Mouse (Mus musculus) midbrain, embryonic 11.5 days (tissue): ENCODE measurements around the gene Cdk5r1. TPM values are rescaled to one million over a fixed set of nuclear protein-coding genes. Genes with fewer than 3 reads are reported as not detected.

Experiments
- ATAC-seq: fragments of 200-750 bp; cut with Nextera tagmentation; 2 replicates; pipeline ENCODE4 v1.8.0; 2017; ENCODE audit warnings: moderate TSS enrichment, moderate library complexity; ENCODE audit not compliant: low FRiP score
- DNase-seq: peaks from one replicate; pipeline ENCODE4 v3.0.0; 2015; ENCODE audit warnings: low spot score; ENCODE audit errors: missing footprints
- H3K27ac ChIP-seq: fragments of 300-500 bp; sonication (generic); 2 replicates; pipeline ENCODE4 v1.5.1; 2014; ENCODE audit warnings: low read depth, low read length
- H3K27me3 ChIP-seq: fragments of 300-500 bp; sonication (generic); 2 replicates; pipeline ENCODE4 v1.6.1; 2014; ENCODE audit warnings: mild to moderate bottlenecking, low read length, moderate library complexity, mixed read lengths; ENCODE audit not compliant: control insufficient read depth, insufficient read depth
- H3K36me3 ChIP-seq: fragments of 300-500 bp; sonication (generic); 2 replicates; pipeline ENCODE4 v1.6.1; 2014; ENCODE audit warnings: mild to moderate bottlenecking, low read length, moderate library complexity, mixed read lengths; ENCODE audit not compliant: control insufficient read depth, insufficient read depth
- H3K4me1 ChIP-seq: fragments of 300-500 bp; sonication (generic); 2 replicates; pipeline ENCODE4 v1.6.1; 2014; ENCODE audit warnings: low read length; ENCODE audit not compliant: control insufficient read depth, insufficient read depth
- H3K4me2 ChIP-seq: fragments of 300-500 bp; sonication (generic); 2 replicates; pipeline ENCODE4 v1.6.1; 2014; ENCODE audit warnings: mild to moderate bottlenecking, moderate library complexity
- H3K4me3 ChIP-seq: fragments of 300-500 bp; sonication (generic); 2 replicates; pipeline ENCODE4 v1.5.1; 2014; ENCODE audit warnings: low read depth, low read length
- H3K9ac ChIP-seq: fragments of 300-500 bp; sonication (generic); 2 replicates; pipeline ENCODE4 v1.6.1; 2014; ENCODE audit warnings: low read length
- H3K9me3 ChIP-seq: fragments of 300-500 bp; sonication (generic); 2 replicates; pipeline ENCODE4 v1.6.1; 2016; ENCODE audit warnings: low read length; ENCODE audit not compliant: control insufficient read depth
- WGBS: fragments of 180-500 bp; shearing (Covaris S2); extraction: QIAGEN DNeasy Blood & Tissue Kit; methylation state at CpG from one replicate; pipeline ENCODE4 v1.1.7; 2014; 5-methylcytosine and 5-hydroxymethylcytosine counted together
- polyA plus RNA-seq: library from polyadenylated mRNA; unstranded; fragments of >200 nt; fragmentation: Nextera tagmentation; extraction: Ambion mirVana; gene quantifications from 2 replicates; pipeline ENCODE4 v1.2.1, GENCODE M21; 2014

Cdk5r1 gene
- polyA plus RNA-seq, 1 experiment from 2014 or later, result 16.3 TPM

GRCm38 (mm10) chr11:80507791-80508190, 31.0 kb downstream of the Cdk5r1 start:
- Histone ChIP-seq H3K9me3 (no peaks in the 10 kb centered on the region), H3K9ac (no peak overlapping the region), H3K36me3 (no peaks in the 10 kb centered on the region), H3K27ac (no peak overlapping the region), H3K4me3 (no peak overlapping the region), H3K27me3 (no peaks in the 10 kb centered on the region), H3K4me1 (peaks cover 35% of the 10 kb centered on the region), H3K4me2 (no peak overlapping the region)
- ATAC-seq (no peak), DNase-seq (no peak)
- 89% methylated on average over 6 of the region's 6 CpGs for WGBS

GRCm38 (mm10) chr11:80508361-80509175, 31.7 kb downstream of the Cdk5r1 start:
- ATAC-seq (no peak), DNase-seq (peak; percentile 87)
- no peaks in the 10 kb centered on the region for H3K36me3 ChIP-seq
- H3K27me3 ChIP-seq, result no peaks in the 10 kb centered on the region
- H3K27ac ChIP-seq, result no peak overlapping the region; the same call in 1 of the 2 replicates
- no peaks in the 10 kb centered on the region for H3K9me3 ChIP-seq
- 0 out of 2 replicates have a peak overlapping the region, but pooled peaks have one; percentile 14 for H3K9ac ChIP-seq
- H3K4me1 ChIP-seq, result peaks cover 30% of the 10 kb centered on the region
- no peak overlapping the region for H3K4me3 ChIP-seq
- 43% methylated on average over 19 of the region's 19 CpGs for whole genome bisulfite sequencing
- H3K4me2 ChIP-seq, result no peak overlapping the region

GRCm38 (mm10) chr11:80509176-80509506, 32.3 kb downstream of the Cdk5r1 start:
- Histone ChIP-seq H3K4me3 (no peak overlapping the region), H3K9me3 (no peaks in the 10 kb centered on the region), H3K9ac (0 out of 2 replicates have a peak overlapping the region, but pooled peaks have one; percentile 14), H3K27ac (no peak overlapping the region), H3K4me1 (peaks cover 25% of the 10 kb centered on the region), H3K4me2 (no peak overlapping the region), H3K27me3 (no peaks in the 10 kb centered on the region), H3K36me3 (no peaks in the 10 kb centered on the region)
- DNase-seq (peak; percentile 86), ATAC-seq (no peak)
- WGBS, result 68% methylated on average over 5 of the region's 5 CpGs

- Histone ChIP-seq H3K4me1 (peaks cover 16% of the 10 kb centered on the region), H3K36me3 (no peaks in the 10 kb centered on the region), H3K9me3 (no peaks in the 10 kb centered on the region), H3K27me3 (no peaks in the 10 kb centered on the region), H3K27ac (no peak overlapping the region), H3K9ac (no peak overlapping the region), H3K4me2 (no peak overlapping the region), H3K4me3 (no peak overlapping the region)
- no peak for DNase-seq
- no peak for ATAC-seq
- WGBS, result 83% methylated on average over 10 of the region's 10 CpGs
These were observed 33.3 kb downstream of the Cdk5r1 start for GRCm38 (mm10) chr11:80510124-80510523.

GRCm38 (mm10) chr11:80512313-80513056, 35.7 kb downstream of the Cdk5r1 start:
- 73% methylated on average over 19 of the region's 19 CpGs for WGBS
- no peak overlapping the region for H3K4me2 ChIP-seq
- no peak overlapping the region for H3K4me3 ChIP-seq
- ATAC-seq (no peak), DNase-seq (no peak)
- H3K9ac ChIP-seq, result no peak overlapping the region
- H3K27ac ChIP-seq, result no peak overlapping the region
- H3K36me3 ChIP-seq, result no peaks in the 10 kb centered on the region
- H3K9me3 ChIP-seq, result no peaks in the 10 kb centered on the region
- no peaks in the 10 kb centered on the region for H3K27me3 ChIP-seq
- H3K4me1 ChIP-seq, result peaks cover 8% of the 10 kb centered on the region

- H3K27me3 ChIP-seq, result no peaks in the 10 kb centered on the region
- no peak overlapping the region for H3K9ac ChIP-seq
- no peak for ATAC-seq
- WGBS, result 84% methylated on average over 7 of the region's 7 CpGs
- no peak overlapping the region for H3K4me3 ChIP-seq
- no peak overlapping the region for H3K4me2 ChIP-seq
- H3K4me1 ChIP-seq, result peaks cover 13% of the 10 kb centered on the region
- no peak overlapping the region for H3K27ac ChIP-seq
- DNase-seq, result no peak
- H3K36me3 ChIP-seq, result no peaks in the 10 kb centered on the region
- H3K9me3 ChIP-seq, result no peaks in the 10 kb centered on the region
These were observed 37.0 kb downstream of the Cdk5r1 start for GRCm38 (mm10) chr11:80513796-80514195.

- H3K36me3 ChIP-seq, result no peaks in the 10 kb centered on the region
- ATAC-seq (no peak), DNase-seq (no peak)
- no peak overlapping the region for H3K9ac ChIP-seq
- no peak overlapping the region for H3K27ac ChIP-seq
- WGBS, result 57% methylated on average over 1 of the region's 1 CpGs
- no peaks in the 10 kb centered on the region for H3K9me3 ChIP-seq
- H3K4me2 ChIP-seq, result no peak overlapping the region
- H3K4me3 ChIP-seq, result no peak overlapping the region
- H3K4me1 ChIP-seq, result peaks cover 15% of the 10 kb centered on the region
- H3K27me3 ChIP-seq, result peaks cover 2% of the 10 kb centered on the region; the same call in 1 of the 2 replicates
These were observed 38.5 kb downstream of the Cdk5r1 start for GRCm38 (mm10) chr11:80515346-80515745.

GRCm38 (mm10) chr11:80515895-80516294, 39.1 kb downstream of the Cdk5r1 start:
- DNase-seq (no peak), ATAC-seq (no peak)
- Histone ChIP-seq H3K9me3 (no peaks in the 10 kb centered on the region), H3K4me2 (no peak overlapping the region), H3K27ac (no peak overlapping the region), H3K4me1 (peaks cover 15% of the 10 kb centered on the region), H3K27me3 (peaks cover 2% of the 10 kb centered on the region; the same call in 1 of the 2 replicates), H3K4me3 (no peak overlapping the region), H3K9ac (no peak overlapping the region), H3K36me3 (no peaks in the 10 kb centered on the region)
- WGBS, result 84% methylated on average over 8 of the region's 8 CpGs
